Mouse (Mus musculus): ENCODE results near the gene Rps6ka3.

The Rps6ka3 gene

GRCm38 (mm10) chrX:159210007-159210406 lies at the start of gene Rps6ka3:
Gene Rps6ka3 (plus strand): TSS chrX:159210307.
- DNase-seq: no peak

GRCm38 (mm10) chrX:159169200-159169599 lies 40.9 kb upstream of the Rps6ka3 start:
- DNase-seq: no peak

GRCm38 (mm10) chrX:159171579-159171978 lies 38.5 kb upstream of the Rps6ka3 start:
- DNase-seq: no peak

DNA sequence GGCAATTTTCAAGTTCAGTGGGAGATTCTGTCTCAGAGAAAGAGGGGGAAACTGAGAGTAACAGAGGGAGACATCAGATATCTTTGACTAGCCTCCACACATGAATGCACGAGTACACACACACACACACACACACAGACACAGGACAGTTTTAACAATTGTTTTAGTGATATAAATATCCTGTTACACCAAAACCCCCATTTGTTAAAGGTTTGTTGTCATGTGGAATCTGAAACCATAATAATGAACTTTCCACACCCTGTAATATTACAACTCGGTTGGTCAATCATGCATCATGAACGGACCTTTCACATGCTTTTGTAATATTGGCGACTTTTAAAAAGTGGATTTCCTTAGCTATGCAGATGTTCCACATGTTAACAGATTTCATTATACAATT lies 18.5 kb upstream of the Rps6ka3 start:
- DNase-seq: no peak

DNA sequence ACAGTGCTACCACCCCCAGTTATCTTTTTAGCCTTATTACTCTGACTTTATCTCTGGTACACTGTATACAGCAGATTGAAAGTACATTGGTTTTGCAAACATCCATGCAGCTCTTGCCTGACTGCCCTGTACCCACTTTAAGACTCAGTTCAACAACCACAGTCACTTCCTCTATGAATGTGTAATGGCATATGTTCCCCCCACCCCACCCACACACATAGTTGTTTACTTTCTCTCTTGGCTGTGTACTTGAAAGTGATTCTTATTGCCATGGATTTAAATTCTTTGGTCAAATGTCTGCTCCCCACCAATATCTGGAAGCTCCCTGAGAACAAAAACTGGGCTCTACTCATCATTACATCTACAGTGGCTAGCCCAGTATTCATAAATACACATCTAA lies 10.6 kb upstream of the Rps6ka3 start:
- no peak for DNase-seq

DNA sequence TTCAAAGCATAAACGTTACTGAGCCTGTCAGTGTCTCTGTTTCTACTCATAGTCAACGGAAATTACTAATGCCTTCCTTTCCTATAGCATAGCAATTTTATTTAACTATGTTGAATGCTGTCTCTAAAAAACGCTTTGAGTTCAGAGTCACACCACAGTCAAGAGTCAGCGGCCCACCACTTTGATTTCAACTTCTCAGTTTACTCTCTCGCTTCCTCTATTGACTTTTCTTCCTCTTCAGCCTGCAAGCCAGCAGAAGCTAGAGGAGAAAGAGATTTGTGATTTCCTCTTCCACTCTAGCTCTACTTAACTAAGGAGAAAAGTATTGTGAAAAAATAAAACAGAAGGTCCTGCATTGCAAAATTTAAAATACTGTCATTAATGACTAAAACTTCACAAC lies 10.0 kb upstream of the Rps6ka3 start:
- DNase-seq: no peak

DNA sequence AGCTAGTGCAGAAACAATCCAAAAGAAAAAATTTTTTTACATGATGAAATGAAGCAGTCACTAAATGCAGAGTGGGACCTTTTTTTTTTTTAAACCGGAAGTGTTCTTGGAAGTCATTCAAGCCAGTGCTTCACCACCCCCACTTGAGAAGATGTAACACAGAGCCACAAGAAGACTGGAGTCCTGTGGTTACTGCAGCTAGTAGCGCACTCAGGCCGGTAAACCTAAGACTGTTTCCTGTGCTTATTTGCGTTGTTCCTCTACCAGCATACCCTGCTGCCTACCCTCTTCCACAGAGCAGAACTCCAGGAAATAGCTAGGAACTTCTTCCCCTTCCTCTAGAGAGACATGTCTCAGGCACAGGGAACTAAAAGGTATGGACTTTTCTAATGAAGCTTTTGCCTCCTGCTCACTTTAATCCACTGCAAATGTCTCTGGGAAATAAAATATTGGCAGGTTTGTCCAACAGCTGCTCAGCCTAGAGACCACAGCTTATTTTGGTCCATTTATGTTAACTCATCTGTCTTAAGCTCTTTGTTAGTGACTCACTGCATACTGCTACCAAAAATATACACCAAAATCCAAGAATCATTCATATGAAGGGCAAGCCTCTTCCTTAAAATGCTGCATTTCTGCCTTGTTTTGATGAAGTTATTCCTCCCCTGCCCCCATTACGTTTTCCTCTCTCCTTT lies 931 bp downstream of the Rps6ka3 start:
- peak; percentile 8 for DNase-seq

DNA sequence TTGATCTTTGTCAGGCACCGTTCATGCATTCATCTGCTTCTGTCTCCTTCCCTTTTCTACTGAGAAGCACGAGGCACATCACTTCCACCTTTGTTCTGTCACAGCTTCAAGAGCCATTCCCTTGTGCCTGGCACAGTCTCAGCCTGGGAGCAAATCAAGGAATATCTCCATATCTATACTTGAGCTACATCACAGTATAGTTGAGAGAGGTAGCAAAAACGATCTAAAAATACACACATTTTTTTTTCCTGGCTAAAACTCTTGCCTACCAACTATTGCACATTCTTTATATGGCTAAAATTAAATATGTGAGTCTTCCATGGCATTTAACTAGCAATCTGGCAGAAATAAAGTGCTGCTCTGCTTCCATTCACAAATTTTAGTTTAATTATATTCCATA lies 5.1 kb downstream of the Rps6ka3 start:
- DNase-seq: peak; percentile 11

- DNase-seq: no peak
Observed at GRCm38 (mm10) chrX:159222474-159222873, 12.4 kb downstream of the Rps6ka3 start.

GRCm38 (mm10) chrX:159237275-159237674 lies 27.2 kb downstream of the Rps6ka3 start:
- DNase-seq: no peak

- peak; percentile 6 for DNase-seq
Observed at GRCm38 (mm10) chrX:159254001-159254884, 44.1 kb downstream of the Rps6ka3 start.

GRCm38 (mm10) chrX:159255123-159255978 lies 45.2 kb downstream of the Rps6ka3 start:
- DNase-seq: peak; percentile 82

DNA sequence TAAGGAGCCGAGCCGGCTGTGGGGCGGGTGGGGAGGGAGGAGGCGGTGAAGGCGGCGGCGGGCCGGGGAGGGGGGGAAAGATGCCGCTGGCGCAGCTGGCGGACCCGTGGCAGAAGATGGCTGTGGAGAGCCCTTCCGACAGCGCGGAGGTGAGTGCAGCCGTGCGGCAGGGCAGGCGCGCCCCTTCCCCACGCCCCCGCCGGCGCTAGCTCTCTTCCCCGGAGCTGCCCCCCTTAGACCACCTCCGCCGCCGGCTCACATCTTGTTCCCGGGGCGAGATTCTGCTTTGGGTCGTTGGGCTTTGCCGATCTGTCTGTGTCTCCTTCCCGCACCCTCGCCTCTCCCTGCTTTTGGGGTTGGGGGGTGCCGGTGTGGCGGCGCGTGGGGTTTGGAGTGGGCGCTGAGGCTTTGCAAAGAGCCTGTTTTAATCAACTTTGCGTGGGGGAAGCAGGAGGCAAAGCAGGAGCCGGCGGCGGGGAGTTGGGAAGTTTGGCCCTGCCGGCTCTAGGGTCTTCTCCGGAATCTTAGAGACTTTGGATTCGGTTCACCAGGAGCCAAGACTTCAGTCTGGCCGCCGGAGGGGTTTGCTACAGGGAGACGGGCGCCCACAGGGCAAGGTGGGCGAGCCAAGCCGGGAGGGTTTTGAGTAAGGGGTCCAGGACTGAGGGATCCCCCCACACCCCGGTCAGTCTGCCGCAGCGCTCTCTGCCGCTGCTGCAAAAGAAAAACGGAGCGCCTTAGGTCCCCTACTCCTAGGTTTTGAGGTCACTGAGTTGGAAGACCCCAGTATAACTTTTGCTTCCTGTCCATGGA lies 46.1 kb downstream of the Rps6ka3 start:
- DNase-seq: peak; percentile 21

DNA sequence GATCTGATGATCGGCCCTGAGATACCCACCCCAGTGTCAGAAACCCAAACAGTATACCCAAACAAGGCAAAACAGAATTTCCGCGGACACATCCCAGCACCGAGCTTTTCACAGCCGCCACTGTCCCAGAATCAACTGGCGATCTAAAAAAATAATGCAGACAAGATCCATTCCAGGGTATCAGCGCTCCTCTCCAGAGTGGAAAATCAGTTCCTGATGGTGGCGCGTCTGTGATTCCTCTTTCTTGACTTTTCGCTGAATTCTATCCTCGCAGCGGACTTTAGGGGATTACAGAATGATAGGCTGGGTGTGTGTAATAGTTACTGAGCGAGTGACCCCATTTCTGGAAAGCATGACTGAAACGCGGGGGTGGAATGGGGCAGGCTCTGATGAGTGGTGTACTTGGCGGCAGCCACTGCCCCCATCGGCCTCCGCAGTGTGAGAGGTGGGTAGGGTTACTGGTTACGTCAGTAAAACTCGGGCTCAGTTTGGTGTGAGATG lies 46.9 kb downstream of the Rps6ka3 start:
- peak; percentile 28 for DNase-seq

DNA sequence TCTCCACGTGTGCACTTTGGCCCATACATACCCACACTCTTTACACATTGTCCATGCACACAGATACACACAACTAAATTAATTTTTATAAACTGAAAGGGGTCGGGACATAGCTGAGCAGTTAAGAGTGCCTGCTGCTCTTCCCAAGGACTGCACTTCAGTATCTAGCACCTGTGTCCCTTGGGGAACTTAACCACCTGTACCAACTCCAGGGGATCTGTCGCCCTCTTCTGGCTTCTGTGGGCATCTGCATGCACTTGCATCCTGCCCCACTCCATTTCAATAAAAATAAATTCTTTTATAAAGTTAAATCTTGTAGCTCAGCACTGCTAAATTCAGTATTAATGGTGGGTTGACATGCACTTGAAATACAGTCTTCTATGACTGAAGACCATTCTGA lies 54.6 kb downstream of the Rps6ka3 start:
- no peak for DNase-seq

- DNase-seq: peak; percentile 5
Observed at GRCm38 (mm10) chrX:159269072-159269471, 59.0 kb downstream of the Rps6ka3 start.

DNA sequence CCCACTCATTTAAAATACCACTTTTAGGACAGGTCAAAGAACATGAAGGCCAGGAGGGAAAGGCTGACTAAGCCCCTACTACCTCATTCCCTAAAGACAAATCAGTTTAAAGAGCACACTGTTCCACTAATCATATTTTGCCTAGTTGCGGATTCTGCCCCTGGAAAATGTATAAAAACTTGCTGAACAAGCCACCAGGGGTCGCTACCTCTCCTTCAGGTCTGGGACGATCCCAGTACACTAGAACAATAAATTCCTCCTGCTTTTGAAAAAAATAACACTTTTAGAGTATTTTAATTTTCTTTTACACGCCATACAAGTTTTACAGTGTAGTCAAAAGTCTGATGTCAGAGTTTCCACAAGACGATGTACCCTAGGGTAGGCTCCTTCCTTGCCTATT lies 76.7 kb downstream of the Rps6ka3 start:
- no peak for DNase-seq

DNA sequence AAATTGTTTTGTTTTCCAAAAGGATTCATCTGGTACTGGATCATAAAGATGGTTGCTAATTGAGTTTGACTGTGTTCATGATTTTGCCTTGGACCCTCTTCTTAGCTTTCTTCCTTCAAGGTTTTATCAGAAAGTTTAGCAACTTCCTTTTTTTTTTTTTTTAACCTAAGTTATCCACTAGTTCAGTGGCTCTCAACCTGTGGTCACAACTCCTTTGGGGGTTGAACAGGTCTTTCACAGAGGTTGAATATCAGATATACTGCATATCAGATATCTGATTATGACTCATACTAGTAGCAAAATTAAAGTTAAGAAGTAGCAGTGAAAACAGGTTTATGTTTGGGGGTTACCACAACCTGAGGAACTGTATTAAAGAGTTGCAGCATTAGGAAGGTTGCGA lies 85.8 kb downstream of the Rps6ka3 start:
- DNase-seq: no peak

DNA sequence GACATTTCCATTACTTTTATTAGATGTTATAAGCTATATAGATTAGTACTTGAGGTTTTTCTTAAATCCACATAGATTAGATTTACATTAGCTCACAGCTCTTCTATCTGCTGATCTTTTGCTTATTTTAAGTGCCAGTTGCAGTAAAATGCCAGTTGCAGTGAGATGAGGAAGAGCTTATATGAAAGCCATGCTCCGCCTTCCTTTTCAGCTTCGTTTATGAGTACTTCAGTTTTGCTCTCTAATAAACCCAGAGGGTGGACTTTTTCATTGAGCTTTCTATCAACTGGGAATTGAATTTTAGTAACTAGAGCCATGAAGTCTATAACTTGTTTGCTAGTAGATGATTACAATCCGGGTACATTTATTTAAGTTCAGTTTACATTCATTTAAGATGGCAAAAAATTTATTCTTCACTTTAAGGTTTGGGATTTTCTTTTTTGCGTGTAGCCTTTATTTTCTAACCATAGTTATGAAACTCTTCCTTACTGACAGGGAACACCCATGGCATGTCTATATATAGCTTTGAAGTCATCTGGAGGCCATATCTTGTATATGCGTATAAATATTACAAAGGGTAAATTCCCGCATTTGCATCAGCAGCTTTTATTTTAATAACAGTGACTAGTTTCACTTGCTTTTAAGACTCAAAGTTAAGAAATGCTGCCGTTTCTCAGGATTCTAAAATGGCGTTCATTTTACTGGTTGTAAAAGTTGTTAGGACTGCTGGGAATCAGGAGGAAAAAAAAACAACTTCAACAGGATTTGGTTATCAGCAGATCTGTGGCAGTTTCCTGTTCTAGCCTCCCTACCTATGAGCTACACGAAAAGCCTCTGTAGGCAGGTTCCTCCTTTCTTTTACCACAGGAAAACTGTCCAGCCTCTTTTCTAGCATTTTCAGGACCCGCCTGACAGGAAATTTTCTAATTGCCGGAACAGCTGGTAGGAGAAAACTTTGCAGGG lies 92.5 kb downstream of the Rps6ka3 start:
- DNase-seq: no peak

DNA sequence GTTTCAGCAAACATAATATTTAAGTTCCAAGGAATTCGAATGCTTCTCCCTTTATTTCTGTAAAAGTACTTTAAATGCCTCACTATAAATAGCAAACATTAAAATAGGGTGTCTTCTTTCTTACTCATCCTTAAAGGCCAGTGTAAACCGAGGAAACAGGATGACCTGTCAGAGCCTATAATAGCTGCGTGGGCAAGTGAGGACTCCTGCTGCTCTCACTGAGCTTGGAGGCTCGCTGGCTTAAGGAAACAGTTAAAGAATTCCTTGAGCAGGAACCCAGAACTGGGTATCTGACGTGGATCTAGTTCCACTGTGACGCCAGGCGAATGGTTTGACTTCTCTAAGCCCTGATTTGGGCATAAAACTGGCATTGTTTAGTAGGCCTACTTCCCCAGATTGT lies 105.2 kb downstream of the Rps6ka3 start:
- DNase-seq: peak; percentile 5

DNA sequence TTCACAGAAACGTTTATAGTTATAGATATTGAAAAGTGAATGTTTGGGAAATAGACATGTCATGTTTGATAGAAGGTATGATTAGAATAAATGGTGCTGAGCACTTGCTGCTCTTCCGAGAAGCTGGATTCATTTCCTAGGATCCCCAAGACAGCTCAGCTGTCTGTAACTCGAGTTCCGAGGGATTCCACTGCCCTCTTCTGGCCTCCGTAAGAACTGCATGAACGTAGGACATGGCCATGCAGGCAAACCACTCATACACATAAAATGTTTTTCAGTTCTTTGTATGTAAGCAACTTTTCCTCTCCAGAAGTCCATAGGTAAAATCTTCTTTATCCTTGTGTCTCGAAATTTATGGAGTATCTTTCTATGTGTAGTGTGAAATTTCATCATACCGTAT lies 111.2 kb downstream of the Rps6ka3 start:
- peak; percentile 49 for DNase-seq

All from right cerebral cortex, postnatal 25 days (tissue).